In the genomic region with DNA sequence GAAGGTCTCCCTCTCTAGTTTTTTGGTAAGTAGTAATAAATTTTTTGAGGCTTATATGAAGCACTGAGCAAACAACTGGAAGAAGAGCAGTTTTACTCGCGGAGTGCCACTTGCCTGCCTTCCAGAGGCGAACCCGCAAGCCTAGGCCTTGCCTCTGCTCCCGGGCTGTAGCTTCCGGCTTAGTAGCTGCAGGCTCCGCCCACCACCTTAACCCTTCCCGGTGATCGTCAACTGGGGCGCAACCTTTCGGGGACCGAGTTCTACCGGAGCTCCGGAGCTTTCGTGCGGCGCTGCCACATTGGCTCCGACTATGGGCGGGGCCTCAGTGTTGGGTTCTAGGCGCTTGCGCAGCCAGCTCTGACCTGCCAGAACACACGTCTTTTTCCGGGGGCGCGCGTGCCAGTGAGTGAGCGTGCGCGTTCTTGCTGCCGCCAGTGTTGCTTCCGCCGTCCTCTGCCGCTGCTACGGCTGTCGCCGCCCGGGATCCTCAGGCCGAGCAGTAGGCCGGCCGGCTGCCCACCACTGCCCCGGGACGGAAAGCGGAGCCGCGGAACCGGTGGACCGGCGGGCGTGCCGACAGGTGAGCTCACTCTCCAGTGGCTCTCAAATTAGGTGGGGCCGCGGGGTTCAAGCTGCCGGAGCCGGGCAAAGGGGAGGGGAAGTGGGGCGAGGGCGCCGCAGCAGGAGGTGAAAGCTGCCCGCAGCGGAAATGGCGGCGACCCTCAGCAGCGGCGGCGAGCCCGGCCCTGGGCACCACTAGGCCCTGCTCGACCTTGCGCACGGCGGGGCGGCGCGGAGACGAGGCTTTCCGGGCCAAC, we compare ENCODE assay signal across 8 mouse cellular contexts. TPM values are rescaled to one million over a fixed set of nuclear protein-coding genes. Genes with fewer than 3 reads are reported as not detected.
A peak's percentile ranks its signal among the peaks of the same experiment; 100 is the strongest.
DNase-seq lines count a peak whose midpoint lies in the region; ATAC-seq lines count a peak whose summit lies in the region.

A gene (plus strand): TSS at position 368 of the 818 bp plus-strand sequence.

- ATAC-seq in hematopoietic stem cell, adult 5-6 weeks (replicated peaks in 1 of 2; ENCODE audit: insufficient read depth in 1 of 2, low FRiP score in 2 of 2, low TSS enrichment in 1 of 2, low read depth in 1 of 2, poor library complexity in 2 of 2, severe bottlenecking in 2 of 2), result peak; percentile 94 to 98
- peak; percentile 97 for ATAC-seq in lung, embryonic 16.5 days (ENCODE audit: low read depth)

- H3K4me3 ChIP-seq in lung, embryonic 16.5 days (ENCODE audit: low read length), result peak within 1 kb of the TSS; percentile 81

- H3K9ac ChIP-seq in lung, embryonic 16.5 days (ENCODE audit: low read length), result peak within 1 kb of the TSS; percentile 92

- H3K4me2 ChIP-seq in lung, embryonic 16.5 days (ENCODE audit: low read depth, low read length), result peak within 1 kb of the TSS; percentile 81

- WGBS in lung, embryonic 16.5 days, result 0% methylated on average over 74 of the region's 74 CpGs

- no peaks in the 10 kb centered on the region for H3K27me3 ChIP-seq in lung, embryonic 16.5 days (ENCODE audit: control insufficient read depth, insufficient read depth, low read depth, low read length)

- peaks cover 21% of the 10 kb centered on the region for H3K4me1 ChIP-seq in lung, embryonic 16.5 days (replicated peaks; ENCODE audit: control insufficient read depth, insufficient read depth, low read length)

- H3K27ac ChIP-seq in lung, embryonic 16.5 days (ENCODE audit: low read length), result peak within 1 kb of the TSS; percentile 99

- no peaks in the 10 kb centered on the region for H3K9me3 ChIP-seq in lung, embryonic 16.5 days (ENCODE audit: control insufficient read depth, low read length)

- peaks cover 23% of the 10 kb centered on the region for H3K36me3 ChIP-seq in lung, embryonic 16.5 days (ENCODE audit: control insufficient read depth, insufficient read depth, low read length)

- DNase-seq in MEL-GATA-1-ER (ENCODE audit: extremely low read depth, low read depth), result peak; percentile 93
- DNase-seq in cerebellum, adult 8-10 months, result peak; percentile 96
- peak; percentile 95 for DNase-seq in forelimb bud, embryonic 11.5 days (ENCODE audit: low read depth, low spot score)
- DNase-seq in layer of hippocampus, adult 9-10 months (ENCODE audit: low spot score), result peak; percentile 92
- peak; percentile 89 for DNase-seq in ovary, postnatal 10 days (ENCODE audit: low spot score)
- peak; percentile 97 to 98 for DNase-seq in thymus, postnatal 10 days (ENCODE audit: low spot score in 2 of 2)

RNA-seq across cellular contexts. Expression of the gene that starts here (rescaled TPM):
- total RNA-seq in hematopoietic stem cell, adult 5-6 weeks (2017), result 36.9 and 43.1 TPM in 2 replicates
- 82.0 and 82.1 TPM in 2 replicates for polyA plus RNA-seq in lung, embryonic 16.5 days (2015; fragmentation: Nextera tagmentation; extraction: Ambion mirVana)

Comparison
In these comparisons a context has a peak if more than half of its experiments do, and no peak if none do; other contexts are left out.
1. Peak in every context shown above with its lines: DNase-seq, ATAC-seq, H3K4me3 ChIP-seq and H3K27ac ChIP-seq.